Mouse (Mus musculus): ENCODE measurements at regions not wholly inside any gene's neighbourhood (a gene's known extent, or its start where the extent isn't known, plus 50 kb on each side); places are given as distances from the start of the nearest gene placed in this dataset.

- ChIA-PET POLR2A (no interaction called here), CTCF (no interaction called here)
Measured at GRCm38 (mm10) chr12:24769156-24769555, 61.1 kb downstream of the Rrm2 start.

DNA sequence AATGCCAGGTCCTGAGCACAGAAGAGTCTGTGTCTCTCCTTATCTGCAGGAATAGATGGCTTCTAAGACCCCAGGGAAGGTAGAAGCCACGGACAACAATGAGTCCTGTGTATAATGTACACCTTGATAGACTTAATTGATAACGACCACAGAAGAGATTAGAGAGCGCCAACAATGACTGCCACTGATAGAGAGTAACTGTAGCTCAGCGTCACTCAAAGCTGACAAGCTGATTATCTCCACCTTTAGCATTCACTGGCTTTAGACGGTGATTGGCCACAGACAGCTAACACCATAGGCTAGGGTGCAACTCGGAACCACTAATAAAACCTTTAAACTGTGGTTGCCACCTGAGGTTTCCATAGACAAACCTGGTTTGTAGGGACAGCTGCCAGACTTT lies 57.9 kb upstream of the Mboat2 start:
- CTCF ChIA-PET, result no interaction called here
- POLR2A ChIA-PET, result no interaction called here

GRCm38 (mm10) chr12:24777761-24778160 lies 52.9 kb upstream of the Mboat2 start:
- ChIA-PET CTCF (interaction anchor here in 1 of 4 experiments (0.7 kb wide), 2 partner anchors 177 to 182 kb away, joined by 3 to 5 read pairs; no protein-coding TSS in a partner anchor), POLR2A (interaction anchor here in 2 of 4 experiments (0.6 to 1.3 kb wide), 4 partner anchors 8 to 59 kb away, joined by 3 to 4 read pairs (median 4); no protein-coding TSS in a partner anchor)

DNA sequence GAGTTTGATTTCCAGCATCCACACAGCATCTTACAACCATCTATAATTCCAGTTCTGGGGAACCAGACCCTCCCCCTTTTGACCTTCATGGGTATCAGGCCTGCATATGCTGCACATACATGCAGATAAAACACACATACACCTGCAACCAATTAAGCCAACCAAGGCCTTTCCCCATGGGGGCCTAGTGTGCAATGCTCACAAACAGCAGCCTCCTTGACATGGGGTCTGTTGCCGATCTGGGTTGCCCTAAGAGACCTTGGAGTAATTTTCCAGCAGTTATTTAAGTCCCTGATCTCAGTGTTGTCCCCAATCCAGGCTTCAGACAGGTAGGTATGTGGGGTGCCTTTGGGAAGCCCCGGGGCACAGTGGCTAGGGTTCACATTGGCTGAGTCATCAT lies 51.8 kb upstream of the Mboat2 start:
- CTCF ChIA-PET, result no interaction called here

DNA sequence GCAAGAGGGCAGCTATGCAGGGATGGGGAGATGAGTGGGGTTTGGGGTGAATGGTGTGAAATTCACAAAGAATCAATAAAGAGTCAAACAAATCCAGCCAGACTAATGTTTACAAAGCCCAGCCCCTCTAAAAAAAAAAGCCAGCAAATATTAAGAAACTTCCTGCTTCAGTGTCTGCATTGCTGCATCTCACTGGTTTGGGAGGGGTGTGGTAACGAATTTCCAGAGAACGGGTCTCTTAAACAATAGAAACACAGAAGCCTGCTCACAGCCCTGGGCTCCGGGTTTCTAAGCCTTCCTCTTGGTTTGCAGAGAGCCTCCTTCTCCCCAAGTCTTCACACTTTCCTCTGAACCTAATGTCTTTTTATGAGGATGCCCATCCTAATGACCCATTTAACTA lies 50.1 kb upstream of the Mboat2 start:
- CTCF ChIA-PET, result no interaction called here
- POLR2A ChIA-PET, result no interaction called here

More for the DNA sequence above, 51.8 kb upstream of the Mboat2 start:
- POLR2A ChIA-PET, result interaction anchor here in 1 of 4 experiments (0.7 kb wide), 1 partner anchor 182 kb away, joined by 3 read pairs; no protein-coding TSS in a partner anchor

Measured in embryonic stem cell, embryonic (primary cell).